Mouse (Mus musculus): ENCODE measurements around the gene St6galnac4. TPM values are rescaled to one million over a fixed set of nuclear protein-coding genes. Genes with fewer than 3 reads are reported as not detected.

Gene St6galnac4
- total RNA-seq, 4 experiments from 2014 or later: 33.9 to 36.5 (median 34.8) TPM

- DNase-seq (ENCODE audit: low spot score in 2 of 2): no peak
Measured at GRCm38 (mm10) chr2:32646379-32647056, 59.6 kb downstream of the St6galnac4 start, which contains the start of gene Eng. Gene Eng (plus strand): TSS chr2:32646595.

- no peak for DNase-seq (ENCODE audit: low spot score in 2 of 2)
Measured at GRCm38 (mm10) chr2:32647366-32647765, 60.5 kb downstream of the St6galnac4 start.

Other genes with a start within 250 kb of the St6galnac4 start
- 10 to 100 TPM; 65.8 to 82.5 (median 75.7) TPM for gene Ciz1, start 234.8 kb upstream of the St6galnac4 start, total RNA-seq (2022)
- gene Dnm1, start 233.8 kb upstream of the St6galnac4 start, total RNA-seq (2022): 1,000 to 10,000 TPM; 1,127 to 1,189 (median 1,146) TPM
- gene 1110008P14Rik, start 205.2 kb upstream of the St6galnac4 start, total RNA-seq (2022): 100 to 1,000 TPM; 226 to 280 (median 259) TPM
- under 1 TPM; 0.50 to 0.81 (median 0.63) TPM for gene Lcn2, start 198.8 kb upstream of the St6galnac4 start, total RNA-seq (2022)
- 10 to 100 TPM; 46.9 to 51.4 (median 49.9) TPM for gene Ptges2, start 191.2 kb upstream of the St6galnac4 start, total RNA-seq (2022)
- 1 to 10 TPM; 3.8 to 4.1 (median 3.9) TPM for gene Naif1, start 136.6 kb upstream of the St6galnac4 start, total RNA-seq (2022)
- 10 to 100 TPM; 56.5 to 66.1 (median 60.9) TPM for gene Slc25a25, start 135.7 kb upstream of the St6galnac4 start, total RNA-seq (2022)
- 10 to 100 TPM; 69.0 to 78.6 (median 70.5) TPM for gene Fam102a, start 51.8 kb upstream of the St6galnac4 start, total RNA-seq (2022)
- 10 to 100 TPM; 71.2 to 78.7 (median 72.8) TPM for gene Dpm2, start 16.2 kb upstream of the St6galnac4 start, total RNA-seq (2022)
- gene Pip5kl1, start 12.3 kb upstream of the St6galnac4 start, total RNA-seq (2022): 10 to 100 TPM in 2 of 4 experiments, 1 to 10 TPM in 2; 9.3 to 11.0 (median 10.0) TPM
- 1 to 10 TPM in 2 of 4 experiments, under 1 TPM in 2; 0.84 to 2.4 (median 1.1) TPM for gene 9430097D07Rik, start 11.4 kb upstream of the St6galnac4 start, total RNA-seq (2022)
- gene St6galnac6, start 12.6 kb downstream of the St6galnac4 start, total RNA-seq (2022): 100 to 1,000 TPM; 110 to 142 (median 119) TPM
- 100 to 1,000 TPM; 143 to 158 (median 151) TPM for gene Ak1, start 34.7 kb downstream of the St6galnac4 start, total RNA-seq (2022)
- gene Eng, start 59.5 kb downstream of the St6galnac4 start, total RNA-seq (2022): 10 to 100 TPM; 19.5 to 22.0 (median 21.4) TPM
- 10 to 100 TPM in 1 of 4 experiments, 1 to 10 TPM in 3; 6.8 to 11.9 (median 9.1) TPM for gene Fpgs, start 117.0 kb downstream of the St6galnac4 start, total RNA-seq (2022)
- 100 to 1,000 TPM in 2 of 4 experiments, 10 to 100 TPM in 2; 95.8 to 114 (median 105) TPM for gene Cdk9, start 126.0 kb downstream of the St6galnac4 start, total RNA-seq (2022)
- gene Sh2d3c, start 134.0 kb downstream of the St6galnac4 start, total RNA-seq (2022): 10 to 100 TPM; 29.5 to 37.8 (median 33.5) TPM
- gene 6330409D20Rik, start 153.9 kb downstream of the St6galnac4 start, total RNA-seq (2022): 1 to 10 TPM; 2.0 to 2.8 (median 2.3) TPM
- gene Tor2a, start 170.1 kb downstream of the St6galnac4 start, total RNA-seq (2022): 10 to 100 TPM; 27.7 to 32.6 (median 29.9) TPM
- under 1 TPM; 0.18 to 0.81 (median 0.53) TPM for gene Ttc16, start 188.5 kb downstream of the St6galnac4 start, total RNA-seq (2022)
- 1 to 10 TPM; 6.4 to 9.2 (median 7.7) TPM for gene Ptrh1, start 188.7 kb downstream of the St6galnac4 start, total RNA-seq (2022)
- gene Cfap157, start 197.3 kb downstream of the St6galnac4 start, total RNA-seq (2022): 1 to 10 TPM in 1 of 4 experiments, under 1 TPM in 2, not detected in 1; 0.27 to 1.0 (median 0.66) TPM